Mouse (Mus musculus) liver, embryonic 16.5 days (tissue): ENCODE data around the gene Dennd5a. TPM values are rescaled to one million over a fixed set of nuclear protein-coding genes. Genes with fewer than 3 reads are reported as not detected.

Source experiments
- ATAC-seq: fragments of 200-750 bp; cut with Nextera tagmentation; 2 replicates; pipeline ENCODE4 v1.8.0; 2017; ENCODE audit warnings: low read depth, mild to moderate bottlenecking, moderate number of reproducible peaks, moderate library complexity
- H3K27ac ChIP-seq: fragments of 300-500 bp; sonication (generic); 2 replicates; pipeline ENCODE4 v1.5.1; 2014; ENCODE audit warnings: mild to moderate bottlenecking, low read length
- H3K27me3 ChIP-seq: fragments of 300-500 bp; sonication (generic); 2 replicates; pipeline ENCODE4 v1.6.1; 2014; ENCODE audit warnings: low read depth, low read length, mixed read lengths; ENCODE audit not compliant: control insufficient read depth, insufficient read depth
- H3K36me3 ChIP-seq: fragments of 300-500 bp; sonication (generic); 2 replicates; pipeline ENCODE4 v1.6.1; 2014; ENCODE audit warnings: mild to moderate bottlenecking; ENCODE audit not compliant: control insufficient read depth, insufficient read depth
- H3K4me1 ChIP-seq: fragments of 300-500 bp; sonication (generic); 2 replicates; pipeline ENCODE4 v1.6.1; 2014; ENCODE audit warnings: low read depth, low read length, mixed read lengths; ENCODE audit not compliant: control insufficient read depth
- H3K4me2 ChIP-seq: fragments of 300-500 bp; sonication (generic); 2 replicates; pipeline ENCODE4 v1.6.1; 2014; ENCODE audit warnings: low read depth, low read length, mixed read lengths
- H3K4me3 ChIP-seq: fragments of 300-500 bp; sonication (generic); 2 replicates; pipeline ENCODE4 v1.5.1; 2014; ENCODE audit warnings: low read depth, mild to moderate bottlenecking, low read length
- H3K9ac ChIP-seq: fragments of 300-500 bp; sonication (generic); 2 replicates; pipeline ENCODE4 v1.6.1; 2014; ENCODE audit warnings: low read depth, low read length
- H3K9me3 ChIP-seq: fragments of 300-500 bp; sonication (generic); replicated peaks from 2 replicates; pipeline ENCODE4 v1.6.1; 2016; ENCODE audit warnings: low read length; ENCODE audit not compliant: control insufficient read depth
- WGBS: fragments of 180-500 bp; shearing (Covaris S2); extraction: QIAGEN DNeasy Blood & Tissue Kit; methylation state at CpG from one replicate; pipeline ENCODE4 v1.1.7; 2014; ENCODE audit not compliant: insufficient replicate concordance; 5-methylcytosine and 5-hydroxymethylcytosine counted together
- polyA plus RNA-seq: library from polyadenylated mRNA; unstranded; fragments of >200 nt; fragmentation: Nextera tagmentation; extraction: Ambion mirVana; gene quantifications from 2 replicates; pipeline ENCODE4 v1.2.1, GENCODE M21; 2015

The Dennd5a gene
- polyA plus RNA-seq, 1 experiment from 2014 or later, result 7.0 TPM

- no peak for ATAC-seq
- Histone ChIP-seq H3K4me2 (no peak overlapping the region), H3K4me3 (no peak overlapping the region), H3K9me3 (no peaks in the 10 kb centered on the region), H3K4me1 (no peaks in the 10 kb centered on the region), H3K36me3 (peaks cover 3% of the 10 kb centered on the region; the same call in 1 of the 2 replicates), H3K9ac (no peak overlapping the region), H3K27ac (no peak overlapping the region), H3K27me3 (no peaks in the 10 kb centered on the region)
- 63% methylated on average over 4 of the region's 4 CpGs for WGBS
Observed at GRCm38 (mm10) chr7:109922889-109923288, 37.4 kb downstream of the Dennd5a start.

- Histone ChIP-seq H3K4me1 (no peaks in the 10 kb centered on the region), H3K4me2 (no peak overlapping the region), H3K9ac (no peak overlapping the region), H3K27ac (no peak overlapping the region), H3K27me3 (no peaks in the 10 kb centered on the region), H3K9me3 (no peaks in the 10 kb centered on the region), H3K4me3 (no peak overlapping the region), H3K36me3 (peaks cover 22% of the 10 kb centered on the region)
- WGBS, result 78% methylated on average over 2 of the region's 2 CpGs
- no peak for ATAC-seq
Observed at GRCm38 (mm10) chr7:109906165-109906564, 54.1 kb downstream of the Dennd5a start.

- no peaks in the 10 kb centered on the region for H3K27me3 ChIP-seq
- no peaks in the 10 kb centered on the region for H3K4me1 ChIP-seq
- no peaks in the 10 kb centered on the region for H3K9me3 ChIP-seq
- no peak overlapping the region for H3K4me3 ChIP-seq
- no peak overlapping the region for H3K9ac ChIP-seq
- peaks cover 20% of the 10 kb centered on the region for H3K36me3 ChIP-seq
- H3K4me2 ChIP-seq, result no peak overlapping the region
- 52% methylated on average over 9 of the region's 9 CpGs for WGBS
- no peak overlapping the region for H3K27ac ChIP-seq
- ATAC-seq, result no peak
Observed at GRCm38 (mm10) chr7:109900921-109901320, 59.3 kb downstream of the Dennd5a start.

- no peak overlapping the region for H3K4me2 ChIP-seq
- no peak overlapping the region for H3K9ac ChIP-seq
- H3K36me3 ChIP-seq, result peaks cover 24% of the 10 kb centered on the region
- no peak overlapping the region for H3K4me3 ChIP-seq
- H3K4me1 ChIP-seq, result no peaks in the 10 kb centered on the region
- no peaks in the 10 kb centered on the region for H3K27me3 ChIP-seq
- no peak overlapping the region for H3K27ac ChIP-seq
- no peaks in the 10 kb centered on the region for H3K9me3 ChIP-seq
- no peak for ATAC-seq
Observed at GRCm38 (mm10) chr7:109898911-109899310, 61.4 kb downstream of the Dennd5a start.

- Histone ChIP-seq H3K4me1 (no peaks in the 10 kb centered on the region), H3K36me3 (peaks cover 12% of the 10 kb centered on the region; the same call in 1 of the 2 replicates), H3K4me3 (no peak overlapping the region), H3K9ac (no peak overlapping the region), H3K9me3 (no peaks in the 10 kb centered on the region), H3K27me3 (no peaks in the 10 kb centered on the region), H3K4me2 (no peak overlapping the region), H3K27ac (no peak overlapping the region)
- WGBS, result 39% methylated on average over 3 of the region's 3 CpGs
- no peak for ATAC-seq
Observed at GRCm38 (mm10) chr7:109892530-109892929, 67.7 kb downstream of the Dennd5a start.

GRCm38 (mm10) chr7:109891786-109892185, 68.5 kb downstream of the Dennd5a start:
- Histone ChIP-seq H3K27me3 (no peaks in the 10 kb centered on the region), H3K4me3 (no peak overlapping the region), H3K9ac (no peak overlapping the region), H3K36me3 (peaks cover 7% of the 10 kb centered on the region; the same call in 1 of the 2 replicates), H3K9me3 (no peaks in the 10 kb centered on the region), H3K27ac (no peak overlapping the region), H3K4me2 (no peak overlapping the region), H3K4me1 (no peaks in the 10 kb centered on the region)
- WGBS, result 74% methylated on average over 4 of the region's 4 CpGs
- ATAC-seq, result no peak

- WGBS, result 64% methylated on average over 2 of the region's 2 CpGs
- ATAC-seq, result no peak
- H3K4me3 ChIP-seq, result no peak overlapping the region
Observed at GRCm38 (mm10) chr7:109890256-109890655, 70.0 kb downstream of the Dennd5a start.

GRCm38 (mm10) chr7:109889300-109889699, 71.0 kb downstream of the Dennd5a start:
- Histone ChIP-seq H3K27me3 (no peaks in the 10 kb centered on the region), H3K27ac (no peak overlapping the region), H3K4me1 (no peaks in the 10 kb centered on the region), H3K9ac (no peak overlapping the region), H3K9me3 (no peaks in the 10 kb centered on the region), H3K4me2 (no peak overlapping the region), H3K36me3 (peaks cover 2% of the 10 kb centered on the region; the same call in 1 of the 2 replicates), H3K4me3 (no peak overlapping the region)
- 53% methylated on average over 5 of the region's 5 CpGs for WGBS
- no peak for ATAC-seq

More at GRCm38 (mm10) chr7:109890256-109890655, 70.0 kb downstream of the Dennd5a start:
- no peaks in the 10 kb centered on the region for H3K27me3 ChIP-seq
- no peak overlapping the region for H3K27ac ChIP-seq
- H3K4me1 ChIP-seq, result no peaks in the 10 kb centered on the region
- H3K36me3 ChIP-seq, result peaks cover 4% of the 10 kb centered on the region; the same call in 1 of the 2 replicates
- H3K9me3 ChIP-seq, result no peaks in the 10 kb centered on the region
- no peak overlapping the region for H3K9ac ChIP-seq
- no peak overlapping the region for H3K4me2 ChIP-seq

- Histone ChIP-seq H3K36me3 (no peaks in the 10 kb centered on the region), H3K9ac (no peak overlapping the region), H3K27me3 (no peaks in the 10 kb centered on the region), H3K4me1 (no peaks in the 10 kb centered on the region), H3K27ac (no peak overlapping the region), H3K4me2 (no peak overlapping the region), H3K9me3 (no peaks in the 10 kb centered on the region), H3K4me3 (no peak overlapping the region)
- 75% methylated on average over 1 of the region's 1 CpGs for WGBS
- ATAC-seq, result no peak
Observed at GRCm38 (mm10) chr7:109886249-109886648, 74.0 kb downstream of the Dennd5a start.
